Mouse (Mus musculus) megakaryocyte progenitor cell, adult 5-6 weeks (primary cell): ENCODE data around the gene Clip1. TPM values are rescaled to one million over a fixed set of nuclear protein-coding genes. Genes with fewer than 3 reads are reported as not detected.

Source experiments
- ATAC-seq: replicated peaks from 2 replicates; pipeline ENCODE4 v1.8.0; 2016; ENCODE audit warnings: mild to moderate bottlenecking, moderate TSS enrichment, inconsistent platforms; ENCODE audit not compliant: poor library complexity
- total RNA-seq, 2 experiments: library from RNA; stranded (forward) in 1 of 2; stranded (reverse) in 1 of 2; fragments of 157-497, 149-512 nt in 1 of 2; fragments of 200-1000 nt in 1 of 2; gene quantifications; 2 replicates each; pipeline versions ENCODE4 v1.2.3 to v1.2.4; 2015 to 2017

The Clip1 gene
- total RNA-seq, 2 experiments from 2014 or later, result 46.4 to 72.5 TPM

GRCm38 (mm10) chr5:123675221-123675620, 9.2 kb downstream of the Clip1 start:
- ATAC-seq, result peak; percentile 38; the same call in 1 of the 2 replicates

GRCm38 (mm10) chr5:123671473-123671820, 13.0 kb downstream of the Clip1 start:
- ATAC-seq, result no peak

GRCm38 (mm10) chr5:123670800-123671472, 13.5 kb downstream of the Clip1 start:
- ATAC-seq, result peak; percentile 66

GRCm38 (mm10) chr5:123669991-123670799, 14.2 kb downstream of the Clip1 start:
- ATAC-seq, result peak; percentile 43; the same call in 1 of the 2 replicates

- peak; percentile 41 for ATAC-seq
These were observed 16.5 kb downstream of the Clip1 start for GRCm38 (mm10) chr5:123667915-123668314.

GRCm38 (mm10) chr5:123665956-123666355, 18.5 kb downstream of the Clip1 start:
- ATAC-seq, result no peak

- no peak for ATAC-seq
These were observed 20.1 kb downstream of the Clip1 start for GRCm38 (mm10) chr5:123664329-123664728.

GRCm38 (mm10) chr5:123662059-123662458, 22.4 kb downstream of the Clip1 start:
- peak; percentile 80 for ATAC-seq

- ATAC-seq, result 0 out of 2 replicates have a peak, but pooled peaks have one; percentile 21
These were observed 22.8 kb downstream of the Clip1 start for GRCm38 (mm10) chr5:123661602-123662001.

GRCm38 (mm10) chr5:123657651-123658050, 26.8 kb downstream of the Clip1 start:
- ATAC-seq, result peak; percentile 53

- ATAC-seq, result peak; percentile 76
These were observed 29.5 kb downstream of the Clip1 start for GRCm38 (mm10) chr5:123654937-123655336.

- no peak for ATAC-seq
These were observed 31.1 kb downstream of the Clip1 start for GRCm38 (mm10) chr5:123653287-123653801.

GRCm38 (mm10) chr5:123650825-123651224, 33.6 kb downstream of the Clip1 start:
- no peak for ATAC-seq

GRCm38 (mm10) chr5:123642401-123642800, 42.0 kb downstream of the Clip1 start:
- ATAC-seq, result no peak

GRCm38 (mm10) chr5:123641259-123641900, 43.0 kb downstream of the Clip1 start:
- no peak for ATAC-seq

GRCm38 (mm10) chr5:123640181-123640580, 44.2 kb downstream of the Clip1 start:
- ATAC-seq, result no peak

GRCm38 (mm10) chr5:123631210-123631609, 53.2 kb downstream of the Clip1 start:
- ATAC-seq, result no peak

- peak; percentile 86 for ATAC-seq
These were observed 57.8 kb downstream of the Clip1 start for GRCm38 (mm10) chr5:123626631-123627030.

GRCm38 (mm10) chr5:123622421-123622820, 62.0 kb downstream of the Clip1 start:
- ATAC-seq, result no peak

- ATAC-seq, result peak; percentile 87
These were observed 65.9 kb downstream of the Clip1 start for GRCm38 (mm10) chr5:123618558-123618957.

- ATAC-seq, result no peak
These were observed 70.2 kb downstream of the Clip1 start for GRCm38 (mm10) chr5:123614246-123614645.
